Mouse (Mus musculus) inflammation-experienced regulatory T-cells, adult 6 months (primary cell): ENCODE data around the gene Syt5. TPM values are rescaled to one million over a fixed set of nuclear protein-coding genes. Genes with fewer than 3 reads are reported as not detected.

Source experiments
- ATAC-seq: one replicate; pipeline ENCODE4 v1.8.0; 2017
- polyA plus RNA-seq, 3 experiments: library from polyadenylated mRNA; unstranded; fragments of 100-300 nt; shearing (Covaris generic); gene quantifications; one replicate each; pipeline ENCODE4 v1.2.1; 2017

Syt5 gene
- polyA plus RNA-seq, 3 experiments from 2014 or later, result 0.83 TPM; not detected in 2

- no peak for ATAC-seq
These were observed 25.0 kb downstream of the Syt5 start for GRCm38 (mm10) chr7:4522292-4522691.

GRCm38 (mm10) chr7:4521231-4522003 is 25.9 kb downstream of the Syt5 start:
- ATAC-seq, result no peak

GRCm38 (mm10) chr7:4518487-4518886 is 28.9 kb downstream of the Syt5 start:
- ATAC-seq, result peak; percentile 85

- no peak for ATAC-seq
These were observed 30.9 kb downstream of the Syt5 start, which contains the start of gene Tnnt1 for GRCm38 (mm10) chr7:4516332-4517050. Gene Tnnt1, minus strand, starts transcription at chr7:4516382.

GRCm38 (mm10) chr7:4515853-4516252 is 31.5 kb downstream of the Syt5 start:
- ATAC-seq, result no peak

GRCm38 (mm10) chr7:4513829-4514712 is 33.3 kb downstream of the Syt5 start:
- ATAC-seq, result no peak

- peak; percentile 51 for ATAC-seq
These were observed 34.1 kb downstream of the Syt5 start for GRCm38 (mm10) chr7:4513236-4513635.

GRCm38 (mm10) chr7:4511489-4512224 is 35.7 kb downstream of the Syt5 start:
- ATAC-seq, result no peak

- ATAC-seq, result peak; percentile 93
These were observed 37.3 kb downstream of the Syt5 start for GRCm38 (mm10) chr7:4509863-4510608.

- ATAC-seq, result no peak
These were observed 38.6 kb downstream of the Syt5 start for GRCm38 (mm10) chr7:4508739-4509116.

- no peak for ATAC-seq
These were observed 39.1 kb downstream of the Syt5 start for GRCm38 (mm10) chr7:4508062-4508738.

- ATAC-seq, result no peak
These were observed 40.1 kb downstream of the Syt5 start for GRCm38 (mm10) chr7:4507220-4507619.

- no peak for ATAC-seq
These were observed 42.5 kb downstream of the Syt5 start for GRCm38 (mm10) chr7:4504646-4505435.

- ATAC-seq, result no peak
These were observed 43.5 kb downstream of the Syt5 start for GRCm38 (mm10) chr7:4503858-4504257.

- ATAC-seq, result no peak
These were observed 44.2 kb downstream of the Syt5 start for GRCm38 (mm10) chr7:4503100-4503499.

GRCm38 (mm10) chr7:4502421-4503090 is 44.8 kb downstream of the Syt5 start:
- no peak for ATAC-seq

- ATAC-seq, result peak; percentile 88
These were observed 45.6 kb downstream of the Syt5 start, which contains the start of gene Ppp1r12c for GRCm38 (mm10) chr7:4501558-4502397. Gene Ppp1r12c, minus strand, starts transcription at chr7:4501680.

- peak; percentile 46 for ATAC-seq
These were observed 46.4 kb downstream of the Syt5 start for GRCm38 (mm10) chr7:4500892-4501471.
